Mouse (Mus musculus): ENCODE data around the gene Tnfrsf25.

DNA sequence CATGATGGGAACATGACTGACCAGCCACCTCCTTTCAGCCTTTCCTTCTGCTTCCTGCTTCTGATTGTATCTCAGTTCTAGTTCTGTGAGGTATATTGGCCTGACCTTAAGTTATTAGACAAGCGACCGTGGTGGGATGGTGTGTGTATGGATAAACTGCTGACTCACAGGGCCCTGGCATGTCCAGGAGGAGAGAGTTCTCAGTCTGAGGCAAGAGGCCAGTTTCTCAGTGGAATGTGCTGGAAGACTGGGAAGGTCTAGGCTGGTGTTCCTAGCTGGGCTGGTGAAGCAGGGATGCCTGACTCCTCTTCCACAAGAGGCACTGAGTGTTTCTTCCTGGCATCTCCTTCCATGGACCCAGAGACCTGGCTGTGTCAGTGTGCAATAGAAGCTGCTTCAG lies 47.0 kb downstream of the Tnfrsf25 start:
- TF ChIP-seq CTCF (IDR thresholded peaks at IDR 0.05; ENCODE audit: control insufficient read depth, insufficient read depth, insufficient read length), result no peak
- TF ChIP-seq FOSL1 (IDR thresholded peaks at IDR 0.05; ENCODE audit: insufficient read depth, low read length, poor library complexity, severe bottlenecking), result no peak
- no peak for TF ChIP-seq MAX (IDR thresholded peaks at IDR 0.05)
- TF ChIP-seq MYOD1 (IDR thresholded peaks at IDR 0.05; ENCODE audit: control insufficient read depth, insufficient read length, low read depth), result no peak
- TF ChIP-seq USF1 (IDR thresholded peaks at IDR 0.05; ENCODE audit: low read depth), result no peak
- TF ChIP-seq MYOG (IDR thresholded peaks at IDR 0.05; ENCODE audit: control insufficient read depth, extremely low read depth, insufficient read length), result no peak

Data from C2C12 (cell line).